Mouse (Mus musculus) small intestine, adult 2 months (tissue): Measurements from ENCODE around the gene Mfap2.

ENCODE experiments used
- CTCF ChIP-seq: fragments of 200-500 bp; IDR thresholded peaks from 2 replicates; pipeline ENCODE4 v1.5.1; 2012; ENCODE audit warnings: low read depth, mild to moderate bottlenecking, control low read depth, inconsistent platforms, low read length, moderate library complexity, mixed read lengths; ENCODE audit not compliant: insufficient replicate concordance, insufficient read length; ENCODE audit errors: extremely low read depth
- POLR2A ChIP-seq: fragments of 200-500 bp; IDR thresholded peaks from 2 replicates; pipeline ENCODE4 v1.6.1; 2012; ENCODE audit warnings: low read depth, mild to moderate bottlenecking, control low read depth, inconsistent platforms, low read length, moderate library complexity

GRCm38 (mm10) chr4:141031733-141032132 is 21.5 kb downstream of the Mfap2 start:
- TF ChIP-seq POLR2A (peak; percentile 29; the same call in 1 of the 2 replicates), CTCF (peak; percentile 90)
